Mouse (Mus musculus): ENCODE results near the gene Olfr722. TPM values are rescaled to one million over a fixed set of nuclear protein-coding genes. Genes with fewer than 3 reads are reported as not detected.
"Not testable (repeated sequence)": the region's sequence is repeated elsewhere in the genome, so short reads cannot be mapped to it uniquely, and the experiment has no call there.

Olfr722 gene
- polyA plus RNA-seq (2014; fragmentation: Nextera tagmentation; extraction: Ambion mirVana), result not detected in 2 replicates

- no peaks in the 10 kb centered on the region for H3K36me3 ChIP-seq (ENCODE audit: control insufficient read depth, insufficient read depth, low read length)
- DNase-seq (ENCODE audit: low spot score) (no peak), ATAC-seq (ENCODE audit: low FRiP score) (no peak)
- no peak within 1 kb of the TSS for H3K9ac ChIP-seq (ENCODE audit: low read depth, low read length)
- H3K27ac ChIP-seq (ENCODE audit: low read depth, low read length), result no peak within 1 kb of the TSS
- no peaks in the 10 kb centered on the region for H3K9me3 ChIP-seq (ENCODE audit: control insufficient read depth, low read length)
- H3K4me1 ChIP-seq (replicated peaks; ENCODE audit: control insufficient read depth, insufficient read depth, low read length), result no peaks in the 10 kb centered on the region
- H3K4me2 ChIP-seq (replicated peaks; ENCODE audit: low read depth, low read length), result no peak within 1 kb of the TSS
- H3K27me3 ChIP-seq (ENCODE audit: control insufficient read depth, insufficient read depth, low read length), result no peaks in the 10 kb centered on the region
- no peak within 1 kb of the TSS for H3K4me3 ChIP-seq (ENCODE audit: low read depth, low read length)
Observed at GRCm38 (mm10) chr14:49901899-49902298, at the start of gene Olfr722. TSS of gene Olfr722 (minus strand) at chr14:49901999.

- ATAC-seq (ENCODE audit: low FRiP score); H3K9me3 ChIP-seq (ENCODE audit: control insufficient read depth, low read length); H3K4me1 ChIP-seq (replicated peaks; ENCODE audit: control insufficient read depth, insufficient read depth, low read length); DNase-seq (ENCODE audit: low spot score); H3K27ac ChIP-seq (ENCODE audit: low read depth, low read length); H3K4me2 ChIP-seq (replicated peaks; ENCODE audit: low read depth, low read length); H3K36me3 ChIP-seq (ENCODE audit: control insufficient read depth, insufficient read depth, low read length); H3K27me3 ChIP-seq (ENCODE audit: control insufficient read depth, insufficient read depth, low read length); H3K4me3 ChIP-seq (ENCODE audit: low read depth, low read length); H3K9ac ChIP-seq (ENCODE audit: low read depth, low read length): not testable (repeated sequence)
Observed at GRCm38 (mm10) chr14:49931687-49932086, 29.9 kb upstream of the Olfr722 start, which contains the start of gene Olfr723. TSS of gene Olfr723 (minus strand) at chr14:49931787.

GRCm38 (mm10) chr14:49860387-49860786 is 41.4 kb downstream of the Olfr722 start:
- Histone ChIP-seq H3K4me2 (replicated peaks; ENCODE audit: low read depth, low read length) (no peak overlapping the region), H3K27ac (ENCODE audit: low read depth, low read length) (no peak overlapping the region), H3K9ac (ENCODE audit: low read depth, low read length) (no peak overlapping the region), H3K9me3 (ENCODE audit: control insufficient read depth, low read length) (no peaks in the 10 kb centered on the region), H3K4me1 (replicated peaks; ENCODE audit: control insufficient read depth, insufficient read depth, low read length) (no peaks in the 10 kb centered on the region), H3K27me3 (ENCODE audit: control insufficient read depth, insufficient read depth, low read length) (no peaks in the 10 kb centered on the region), H3K4me3 (ENCODE audit: low read depth, low read length) (no peak overlapping the region), H3K36me3 (ENCODE audit: control insufficient read depth, insufficient read depth, low read length) (no peaks in the 10 kb centered on the region)
- ATAC-seq (ENCODE audit: low FRiP score) (no peak), DNase-seq (ENCODE audit: low spot score) (peak; percentile 43)

Other genes starting within 250 kb of the Olfr722 start
- 44.7 and 45.6 TPM in 2 replicates for gene Armh4, start 118.6 kb downstream of the Olfr722 start, polyA plus RNA-seq (2014; fragmentation: Nextera tagmentation; extraction: Ambion mirVana)
- gene Olfr723, start 29.8 kb upstream of the Olfr722 start, polyA plus RNA-seq (2014; fragmentation: Nextera tagmentation; extraction: Ambion mirVana), result not detected in 2 replicates
- gene Olfr724, start 61.3 kb upstream of the Olfr722 start, polyA plus RNA-seq (2014; fragmentation: Nextera tagmentation; extraction: Ambion mirVana), result not detected in 2 replicates
- not detected in 2 replicates for gene Olfr725, start 138.4 kb upstream of the Olfr722 start, polyA plus RNA-seq (2014; fragmentation: Nextera tagmentation; extraction: Ambion mirVana)
- not detected in 2 replicates for gene Olfr726, start 189.0 kb upstream of the Olfr722 start, polyA plus RNA-seq (2014; fragmentation: Nextera tagmentation; extraction: Ambion mirVana)
- gene Olfr727, start 221.2 kb upstream of the Olfr722 start, polyA plus RNA-seq (2014; fragmentation: Nextera tagmentation; extraction: Ambion mirVana), result not detected in 2 replicates
- gene Olfr728, start 240.7 kb upstream of the Olfr722 start, polyA plus RNA-seq (2014; fragmentation: Nextera tagmentation; extraction: Ambion mirVana), result not detected in 2 replicates

Measured in hindbrain, embryonic 11.5 days (tissue).